Mouse (Mus musculus): ENCODE data around the gene Rps21. TPM values are rescaled to one million over a fixed set of nuclear protein-coding genes. Genes with fewer than 3 reads are reported as not detected.

The Rps21 gene
- polyA plus RNA-seq, 1 experiment: 1,869 TPM

DNA sequence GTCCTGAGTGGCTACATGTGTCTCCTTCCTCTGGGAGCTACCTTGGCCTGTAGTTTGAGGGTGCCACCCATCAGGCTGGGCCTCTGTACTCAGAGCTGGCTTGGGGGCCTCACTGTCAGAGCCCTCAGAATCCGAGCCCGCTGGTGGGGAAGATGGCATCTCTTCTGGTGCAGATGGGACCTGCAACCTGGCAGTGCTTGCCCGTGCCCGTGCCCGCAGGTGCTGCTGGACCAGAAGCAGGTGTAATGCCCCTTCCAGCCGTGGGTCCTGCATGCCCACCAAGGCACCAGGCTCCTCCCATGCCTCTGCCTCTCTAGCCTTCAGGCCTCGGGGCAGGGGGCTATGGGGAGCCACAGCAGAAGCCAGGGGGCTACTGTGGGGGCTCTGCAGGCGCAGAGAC lies 22.1 kb downstream of the Rps21 start:
- DNase-seq (ENCODE audit: extremely low spot score in 1 of 2, low spot score in 1 of 2): no peak

DNA sequence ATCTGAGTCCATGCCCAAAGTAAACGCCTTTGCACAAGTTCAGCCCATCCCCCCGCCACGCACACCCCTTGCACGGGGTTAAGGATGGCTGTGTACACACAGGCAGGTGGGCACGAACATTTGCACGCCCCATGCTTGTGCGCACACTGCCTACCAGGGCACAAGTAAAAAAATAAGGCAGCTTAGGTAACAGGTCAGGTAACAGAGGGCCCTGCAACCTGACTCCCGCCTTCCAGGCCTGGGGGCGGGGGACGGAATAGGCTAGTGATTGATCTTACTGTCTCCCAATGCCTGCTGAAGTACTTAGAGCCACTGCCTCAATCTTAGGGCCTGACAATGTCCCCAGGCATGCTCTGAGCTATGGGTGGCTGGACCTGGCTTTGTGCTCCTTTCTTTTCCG lies 31.8 kb downstream of the Rps21 start:
- no peak for DNase-seq (ENCODE audit: extremely low spot score in 1 of 2, low spot score in 1 of 2)

DNA sequence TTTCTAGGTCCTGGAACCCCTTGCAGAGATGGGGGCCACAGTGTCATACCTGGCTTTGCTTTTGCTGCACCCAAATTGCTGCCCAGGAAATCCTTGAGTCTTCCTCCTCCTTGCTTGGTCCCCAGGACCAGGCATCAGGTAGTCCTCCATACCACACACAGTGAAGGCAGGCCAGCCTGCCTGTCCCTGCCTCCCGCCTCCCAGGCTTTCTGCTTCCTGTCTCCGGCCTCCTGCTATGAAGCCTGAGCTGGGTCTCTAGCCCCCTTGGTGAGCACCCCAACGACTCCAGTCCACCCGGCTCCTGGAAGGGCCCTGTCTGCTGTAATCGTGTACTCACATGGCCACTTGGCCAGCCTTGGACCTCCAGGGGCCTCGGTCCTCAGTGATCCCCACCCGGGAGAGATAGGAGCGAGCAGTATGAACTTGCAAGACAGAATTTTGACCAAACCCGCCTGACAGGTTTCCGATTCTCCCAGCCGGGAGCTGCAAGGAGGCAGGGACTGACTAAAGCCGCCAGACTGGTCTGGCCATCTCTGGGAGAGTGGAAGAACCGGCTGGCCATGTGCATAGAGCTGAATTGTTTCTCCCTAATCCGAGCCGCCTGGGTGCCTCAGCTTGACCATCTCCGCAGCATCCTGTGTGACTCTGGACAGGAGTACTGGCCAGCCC lies 32.4 kb downstream of the Rps21 start, which contains the start of gene Rbbp8nl:
TSS of gene Rbbp8nl (minus strand) at position 440 of the 669 bp plus-strand sequence.
- DNase-seq (ENCODE audit: extremely low spot score in 1 of 2, low spot score in 1 of 2): no peak

DNA sequence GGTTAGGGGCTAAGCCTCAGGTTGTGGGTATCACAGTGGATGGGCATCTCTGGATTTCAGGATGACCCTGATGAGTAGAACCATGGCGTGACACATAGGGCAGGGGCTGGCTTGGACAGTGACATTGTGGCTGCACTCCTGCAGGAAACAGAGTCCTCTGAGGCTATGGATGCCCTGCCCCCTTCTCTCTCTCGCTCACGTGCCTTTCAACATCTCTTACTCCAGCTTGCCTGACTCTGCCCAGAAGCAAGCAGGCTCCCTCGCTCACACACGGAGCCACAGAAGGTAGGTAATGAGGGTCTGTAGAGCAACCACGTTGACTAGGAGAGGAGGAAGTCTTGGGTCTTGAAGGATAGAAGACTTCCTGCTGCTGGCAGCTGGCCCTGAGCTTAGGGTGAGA lies 33.3 kb downstream of the Rps21 start:
- no peak for DNase-seq (ENCODE audit: extremely low spot score in 1 of 2, low spot score in 1 of 2)

DNA sequence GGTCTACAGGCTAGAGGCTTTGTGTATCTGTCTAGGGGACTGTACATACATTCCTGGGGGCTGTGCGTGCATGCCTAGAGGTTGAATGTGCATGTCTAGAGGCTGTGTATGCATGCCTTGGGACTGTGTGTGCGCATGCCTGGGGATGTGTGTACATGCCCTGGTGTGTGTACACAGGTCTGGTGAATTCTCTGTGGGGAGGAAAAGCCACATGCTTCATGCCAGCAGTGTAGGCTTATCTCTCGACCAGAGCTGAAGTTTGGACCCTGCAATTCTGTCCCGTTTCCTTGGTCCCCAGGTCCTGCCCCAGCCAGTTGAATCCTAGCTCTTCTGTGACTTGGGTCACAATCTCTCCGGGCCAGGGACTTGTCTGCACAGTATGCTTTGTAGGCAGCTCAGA lies 34.4 kb downstream of the Rps21 start:
- DNase-seq (ENCODE audit: extremely low spot score in 1 of 2, low spot score in 1 of 2): no peak

DNA sequence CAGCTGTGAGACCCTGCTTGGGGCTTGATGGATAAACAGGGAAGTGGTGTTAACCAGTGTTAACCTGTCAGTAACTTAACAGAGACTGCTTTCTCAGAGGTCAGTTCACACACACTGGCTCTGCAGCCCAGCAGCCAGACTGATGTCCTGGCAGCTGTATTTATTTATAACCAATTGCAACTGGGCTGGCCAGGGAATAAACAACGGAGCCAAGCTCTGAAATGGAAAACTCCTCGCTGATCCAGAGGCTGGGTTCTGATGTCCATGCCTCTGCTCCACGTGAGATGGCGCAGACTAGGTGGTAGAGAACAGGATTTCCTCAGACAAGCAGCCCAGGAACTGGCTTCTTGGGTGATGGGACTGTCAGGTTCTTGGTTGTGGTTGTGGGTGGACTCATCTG lies 34.8 kb downstream of the Rps21 start:
- DNase-seq (ENCODE audit: extremely low spot score in 1 of 2, low spot score in 1 of 2): no peak

DNA sequence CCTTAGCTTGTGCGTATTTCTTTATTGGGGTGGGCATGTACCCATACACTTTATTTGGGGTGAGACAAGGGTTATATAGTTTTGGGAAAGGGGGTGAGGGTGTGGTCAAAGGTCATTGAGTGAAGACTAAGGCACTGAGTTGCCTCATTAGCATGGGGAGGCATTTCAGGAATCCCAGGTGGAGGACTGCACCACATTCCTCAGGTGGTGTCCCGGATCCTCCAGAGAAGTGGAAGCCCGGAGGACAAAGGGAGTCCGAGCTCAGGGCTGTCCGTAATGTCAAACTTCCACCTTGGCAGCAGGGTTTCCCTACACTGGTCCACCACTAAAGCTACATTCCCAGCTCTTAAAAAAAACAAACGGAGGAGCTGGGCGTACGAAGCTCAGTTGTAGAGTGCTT lies 35.7 kb downstream of the Rps21 start:
- no peak for DNase-seq (ENCODE audit: extremely low spot score in 1 of 2, low spot score in 1 of 2)

DNA sequence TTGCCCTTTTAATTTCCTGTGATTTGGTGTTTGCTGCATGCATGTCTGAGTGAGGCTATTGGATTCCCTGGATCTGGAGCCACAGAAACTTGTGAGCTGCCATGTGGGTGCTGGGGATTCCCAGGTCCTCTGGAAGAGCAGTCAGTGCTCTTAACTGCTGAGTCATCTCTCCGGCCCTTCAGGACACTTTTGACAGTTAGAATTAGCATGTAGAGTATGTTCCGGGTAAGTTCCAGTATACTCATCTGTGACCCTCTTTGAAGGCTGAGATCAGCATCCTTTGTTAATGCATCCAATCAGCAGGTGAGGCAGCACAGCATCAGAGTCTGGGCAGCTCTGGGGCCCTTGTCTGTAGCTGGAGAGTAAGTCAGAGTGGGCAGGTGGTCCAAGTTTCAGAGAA lies 43.1 kb downstream of the Rps21 start:
- no peak for DNase-seq (ENCODE audit: extremely low spot score in 1 of 2, low spot score in 1 of 2)

DNA sequence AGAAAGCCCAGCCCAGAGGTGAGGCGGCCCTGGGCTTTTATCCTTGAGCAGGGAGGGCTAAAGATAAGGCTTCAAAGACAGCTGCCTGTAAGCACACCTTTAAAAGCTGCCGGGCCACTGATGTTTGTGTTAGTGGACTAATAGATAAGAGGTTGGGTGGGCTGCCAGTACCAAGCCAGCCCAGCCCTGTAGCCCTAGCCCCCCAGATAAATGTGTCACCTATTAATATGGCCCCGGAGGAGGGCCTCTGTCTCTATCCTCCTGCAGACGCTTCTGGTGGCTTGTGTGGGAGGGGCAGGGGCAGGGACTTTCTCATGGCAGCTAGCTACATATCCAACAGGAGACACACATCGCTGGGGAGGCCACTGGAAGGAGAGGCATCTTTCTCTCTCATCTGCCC lies 43.6 kb downstream of the Rps21 start:
- no peak for DNase-seq (ENCODE audit: extremely low spot score in 1 of 2, low spot score in 1 of 2)

DNA sequence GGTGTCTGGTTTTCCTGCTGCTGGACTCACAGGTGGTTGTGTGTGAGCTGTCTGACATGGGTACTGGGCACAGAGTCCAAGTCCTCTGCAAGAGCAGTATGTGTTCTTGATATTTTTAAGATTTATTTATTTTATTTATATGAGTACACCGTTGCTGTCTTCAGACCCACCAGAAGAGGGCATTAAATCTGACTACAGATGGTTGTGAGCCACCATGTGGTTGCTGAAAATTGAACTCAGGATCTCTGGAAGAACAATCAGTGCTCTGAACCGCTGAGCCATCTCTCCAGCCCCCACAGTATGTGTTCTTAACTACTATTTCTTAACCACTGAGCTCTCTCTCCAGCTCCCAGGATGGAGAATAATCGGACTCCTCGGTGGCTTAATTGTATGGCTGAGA lies 45.0 kb downstream of the Rps21 start:
- DNase-seq (ENCODE audit: extremely low spot score in 1 of 2, low spot score in 1 of 2): no peak

DNA sequence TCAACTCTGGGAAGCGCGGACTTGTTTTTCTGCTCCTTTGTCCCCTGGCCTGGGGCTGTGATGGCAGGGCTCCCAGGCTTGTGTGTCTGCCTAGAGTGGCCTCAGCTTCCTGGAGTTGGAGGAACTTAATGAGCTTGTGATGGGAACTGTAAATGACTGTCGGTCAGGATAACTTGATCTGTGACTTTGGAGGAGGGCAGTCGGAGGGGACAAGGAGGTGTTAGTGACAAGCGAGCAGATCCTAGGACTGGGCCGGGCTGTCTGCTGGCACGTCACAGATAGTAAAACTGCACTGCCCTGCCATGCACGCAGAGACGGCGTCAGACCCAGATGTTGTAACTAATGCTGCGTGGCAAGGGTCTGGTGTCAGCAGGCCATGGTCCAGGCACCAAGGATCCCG lies 46.3 kb downstream of the Rps21 start:
- DNase-seq (ENCODE audit: extremely low spot score in 1 of 2, low spot score in 1 of 2): no peak

DNA sequence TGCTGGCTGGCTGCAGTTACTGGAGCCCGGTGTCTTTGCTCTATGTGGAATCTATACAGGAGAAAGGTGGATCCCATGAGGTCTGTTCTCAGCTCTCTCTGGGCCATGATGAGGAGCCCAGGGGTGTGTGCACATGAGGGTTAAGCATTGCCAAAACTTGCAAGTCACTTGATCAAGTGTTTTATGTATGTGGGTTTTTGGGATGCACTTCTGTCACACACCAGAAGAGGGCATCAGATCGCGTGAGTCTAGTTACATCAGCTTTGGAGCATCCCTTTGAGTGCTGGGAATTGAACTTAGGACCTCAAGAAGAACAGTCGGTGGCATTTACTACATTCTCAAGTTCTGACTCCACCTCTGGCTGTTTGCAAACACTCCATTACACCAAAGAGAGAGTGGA lies 47.4 kb downstream of the Rps21 start:
- no peak for DNase-seq (ENCODE audit: extremely low spot score in 1 of 2, low spot score in 1 of 2)

DNA sequence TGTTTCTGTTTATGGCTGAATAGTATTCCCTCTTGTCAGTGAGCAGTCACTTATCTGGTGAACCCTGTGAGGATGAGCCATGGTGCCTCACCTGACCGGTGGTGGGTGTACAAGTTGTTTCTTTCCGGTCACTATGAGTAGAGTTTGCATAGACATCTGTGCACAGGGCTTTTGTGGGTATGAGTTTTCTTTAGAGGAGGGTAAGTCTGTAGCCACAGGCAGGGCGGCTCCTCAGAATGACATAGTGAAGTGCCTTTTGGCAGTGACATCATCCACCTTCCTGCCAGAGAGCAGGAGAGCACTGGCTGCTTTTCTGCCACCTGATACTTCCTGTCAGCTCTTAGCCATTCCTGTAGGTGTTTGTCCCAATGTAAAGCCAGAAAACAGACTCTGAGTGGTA lies 48.3 kb downstream of the Rps21 start:
- DNase-seq (ENCODE audit: extremely low spot score in 1 of 2, low spot score in 1 of 2): no peak

DNA sequence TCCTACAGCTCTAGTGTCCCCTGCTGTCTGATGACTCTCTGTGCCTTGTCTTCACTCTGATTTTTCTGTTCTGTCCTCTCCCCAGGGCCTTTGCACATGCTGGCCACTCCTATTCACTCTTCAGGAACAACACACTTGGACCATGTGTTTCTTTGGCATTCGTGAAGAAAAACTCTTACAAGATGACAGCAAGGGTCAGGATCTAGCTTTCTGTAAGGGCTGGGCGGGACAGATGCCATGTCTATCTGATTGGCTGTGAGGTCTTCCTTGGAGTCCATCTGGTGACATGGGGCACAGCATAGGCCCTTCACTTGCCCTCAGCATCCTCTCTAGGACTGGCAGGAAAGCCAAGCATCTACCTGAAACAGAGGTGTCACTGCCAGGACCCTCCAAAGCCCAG lies 48.8 kb downstream of the Rps21 start:
- no peak for DNase-seq (ENCODE audit: extremely low spot score in 1 of 2, low spot score in 1 of 2)

DNA sequence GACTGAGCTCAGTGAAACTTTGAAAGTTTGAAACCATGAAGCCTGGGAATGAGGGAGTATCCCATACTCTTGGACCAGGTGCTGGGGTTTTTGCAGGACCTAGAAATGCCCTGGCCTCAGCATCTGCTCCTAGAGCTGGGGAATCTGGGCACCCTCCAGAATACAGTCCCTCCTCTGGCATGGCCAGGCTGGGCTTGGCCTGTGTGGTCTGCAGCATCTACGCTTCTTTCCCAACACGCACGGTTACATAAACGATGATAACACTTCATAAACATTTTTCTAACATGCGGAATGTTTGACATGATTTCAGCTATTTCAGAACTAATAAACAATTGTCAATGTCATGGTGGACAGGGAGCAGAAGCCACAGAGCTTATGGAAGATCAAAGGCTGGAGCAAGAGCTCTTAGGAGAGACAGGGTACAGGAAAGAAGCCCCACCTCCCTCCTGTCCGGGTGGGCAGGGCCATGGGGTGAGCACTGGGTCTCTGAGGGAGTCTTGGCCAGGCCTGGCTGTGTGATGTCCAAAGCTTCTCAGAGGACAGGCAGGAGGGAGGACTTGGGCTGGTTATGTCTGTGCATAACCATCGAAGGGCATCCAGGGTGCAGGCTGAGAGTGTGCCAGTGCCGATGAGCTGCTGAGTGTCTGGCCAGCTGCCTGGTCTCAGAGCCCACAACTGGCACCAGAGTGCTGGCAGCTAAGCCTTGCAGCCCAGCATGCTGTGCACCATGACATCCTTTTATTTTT lies 49.4 kb downstream of the Rps21 start:
- DNase-seq (ENCODE audit: extremely low spot score in 1 of 2, low spot score in 1 of 2): no peak

DNA sequence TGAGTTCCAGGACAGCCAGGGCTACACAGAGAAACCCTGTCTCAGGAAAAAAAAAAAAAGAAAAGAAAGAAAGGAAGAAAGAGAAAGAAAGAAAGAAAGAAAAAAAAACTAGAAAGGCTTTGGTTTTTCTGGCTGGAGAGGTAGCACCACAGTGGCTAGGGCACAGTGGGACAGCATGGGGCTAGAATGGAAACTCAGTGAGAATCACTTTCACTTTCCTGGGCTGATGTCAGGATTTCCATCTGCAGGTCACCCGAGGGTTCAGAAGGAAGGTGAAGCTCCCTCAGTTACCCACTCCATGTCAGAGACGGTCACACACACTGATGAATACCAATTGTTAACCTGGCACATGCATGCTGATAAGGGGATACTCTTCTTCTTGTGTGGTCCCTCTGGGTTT lies 50.5 kb downstream of the Rps21 start:
- DNase-seq (ENCODE audit: extremely low spot score in 1 of 2, low spot score in 1 of 2): no peak

Other genes with a start within 250 kb of the Rps21 start
- 85.2 and 88.4 TPM in 2 replicates for gene Lsm14b, start 232.4 kb upstream of the Rps21 start, polyA plus RNA-seq (2012; rRNA removed)
- 200 and 230 TPM in 2 replicates for gene Psma7, start 214.9 kb upstream of the Rps21 start, polyA plus RNA-seq (2012; rRNA removed)
- 35.2 and 35.5 TPM in 2 replicates for gene Ss18l1, start 214.9 kb upstream of the Rps21 start, polyA plus RNA-seq (2012; rRNA removed)
- gene Mtg2, start 186.8 kb upstream of the Rps21 start, polyA plus RNA-seq (2012; rRNA removed): 28.8 and 31.5 TPM in 2 replicates
- gene Hrh3, start 152.9 kb upstream of the Rps21 start, polyA plus RNA-seq (2012; rRNA removed): 95.6 and 98.2 TPM in 2 replicates
- gene Osbpl2, start 138.1 kb upstream of the Rps21 start, polyA plus RNA-seq (2012; rRNA removed): 48.7 and 51.3 TPM in 2 replicates
- gene Adrm1, start 85.9 kb upstream of the Rps21 start, polyA plus RNA-seq (2012; rRNA removed): 94.8 and 102 TPM in 2 replicates
- gene Lama5, start 31.5 kb upstream of the Rps21 start, polyA plus RNA-seq (2012; rRNA removed): 15.9 TPM in 2 replicates
- 31.1 and 33.3 TPM in 2 replicates for gene Cables2, start 16.1 kb downstream of the Rps21 start, polyA plus RNA-seq (2012; rRNA removed)
- gene Rbbp8nl, start 32.5 kb downstream of the Rps21 start, polyA plus RNA-seq (2012; rRNA removed): 0.04 TPM in 1 of 2 replicates, not detected in the other
- not detected in 2 replicates for gene Gata5, start 77.3 kb downstream of the Rps21 start, polyA plus RNA-seq (2012; rRNA removed)
- gene Slco4a1, start 198.9 kb downstream of the Rps21 start, polyA plus RNA-seq (2012; rRNA removed): 3.1 and 3.4 TPM in 2 replicates
- 4.5 and 5.2 TPM in 2 replicates for gene Ntsr1, start 242.6 kb downstream of the Rps21 start, polyA plus RNA-seq (2012; rRNA removed)

All from frontal cortex, adult 2 months (tissue).